Mouse (Mus musculus): ENCODE data around the gene Tmem135. TPM values are rescaled to one million over a fixed set of nuclear protein-coding genes. Genes with fewer than 3 reads are reported as not detected.

The Tmem135 gene
- polyA plus RNA-seq, 1 experiment from 2014 or later, result 19.5 TPM

DNA sequence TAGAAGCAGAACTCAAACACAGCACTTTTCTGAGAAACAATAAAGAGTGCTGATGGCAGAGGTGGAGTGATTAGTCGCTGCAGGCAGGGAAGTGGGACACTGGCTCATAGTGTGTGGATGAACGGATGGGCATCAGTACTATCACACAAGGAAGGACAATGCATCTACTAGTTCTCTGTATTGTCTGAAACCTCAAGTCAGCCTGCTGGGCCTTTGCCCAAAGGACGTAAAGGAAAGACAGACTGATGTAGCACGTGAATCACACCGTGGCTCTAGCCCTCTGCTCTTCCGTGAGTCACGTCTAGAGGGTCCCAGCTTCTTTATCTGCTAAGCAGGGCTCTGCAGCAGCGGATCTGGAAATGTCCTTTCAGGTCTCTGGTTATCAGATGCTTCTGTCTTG is 7.6 kb downstream of the Tmem135 start:
- Histone ChIP-seq H3K27me3 (replicated peaks) (no peaks in the 10 kb centered on the region), H3K9me3 (no peaks in the 10 kb centered on the region)
- 70% methylated on average over 8 of the region's 8 CpGs for WGBS

GRCm38 (mm10) chr7:89395399-89395798 is 8.6 kb downstream of the Tmem135 start:
- no peak overlapping the region for H3K9ac ChIP-seq
- H3K4me1 ChIP-seq, result no peaks in the 10 kb centered on the region
- ATAC-seq (ENCODE audit: low FRiP score, low read depth), result no peak
- H3K27ac ChIP-seq, result no peak overlapping the region
- no peak overlapping the region for H3K4me2 ChIP-seq (replicated peaks)
- WGBS, result 78% methylated on average over 1 of the region's 1 CpGs
- H3K4me3 ChIP-seq, result no peak overlapping the region
- H3K27me3 ChIP-seq (replicated peaks), result no peaks in the 10 kb centered on the region
- no peaks in the 10 kb centered on the region for H3K36me3 ChIP-seq
- H3K9me3 ChIP-seq, result no peaks in the 10 kb centered on the region

More for the DNA sequence above, 7.6 kb downstream of the Tmem135 start:
- Histone ChIP-seq H3K4me2 (replicated peaks) (no peak overlapping the region), H3K27ac (no peak overlapping the region), H3K36me3 (no peaks in the 10 kb centered on the region), H3K9ac (no peak overlapping the region), H3K4me3 (no peak overlapping the region), H3K4me1 (no peaks in the 10 kb centered on the region)
- ATAC-seq (ENCODE audit: low FRiP score, low read depth), result no peak

- Histone ChIP-seq H3K9ac (no peak overlapping the region), H3K27me3 (replicated peaks) (no peaks in the 10 kb centered on the region), H3K4me3 (no peak overlapping the region), H3K9me3 (no peaks in the 10 kb centered on the region), H3K4me1 (no peaks in the 10 kb centered on the region), H3K36me3 (no peaks in the 10 kb centered on the region), H3K4me2 (replicated peaks) (no peak overlapping the region), H3K27ac (no peak overlapping the region)
- WGBS, result 88% methylated on average over 1 of the region's 1 CpGs
- no peak for ATAC-seq (ENCODE audit: low FRiP score, low read depth)
Observed at GRCm38 (mm10) chr7:89392825-89393224, 11.2 kb downstream of the Tmem135 start.

GRCm38 (mm10) chr7:89392388-89392787 is 11.6 kb downstream of the Tmem135 start:
- Histone ChIP-seq H3K27ac (no peak overlapping the region), H3K9me3 (no peaks in the 10 kb centered on the region), H3K4me1 (no peaks in the 10 kb centered on the region), H3K36me3 (no peaks in the 10 kb centered on the region), H3K27me3 (replicated peaks) (no peaks in the 10 kb centered on the region), H3K4me3 (no peak overlapping the region), H3K9ac (no peak overlapping the region), H3K4me2 (replicated peaks) (no peak overlapping the region)
- WGBS, result 81% methylated on average over 4 of the region's 4 CpGs
- no peak for ATAC-seq (ENCODE audit: low FRiP score, low read depth)

DNA sequence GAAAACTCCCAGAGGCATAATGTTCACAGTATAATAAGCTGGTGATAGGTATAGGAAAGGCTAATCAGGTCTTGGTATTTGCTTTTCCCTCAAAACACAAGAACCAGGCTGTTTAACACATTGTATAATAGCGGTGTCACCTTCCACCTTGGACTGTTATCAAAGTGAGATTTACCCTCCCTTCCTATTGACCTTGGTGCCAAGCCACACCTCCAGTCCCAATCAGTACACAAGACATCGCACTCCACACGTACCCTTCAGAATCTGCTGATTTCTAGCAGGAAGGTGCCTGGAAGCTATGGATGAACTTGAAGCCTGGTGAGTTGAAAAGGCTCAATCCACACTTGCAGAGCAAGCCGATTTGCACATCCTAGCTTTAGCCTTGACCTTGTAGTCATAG is 12.2 kb downstream of the Tmem135 start:
- no peaks in the 10 kb centered on the region for H3K9me3 ChIP-seq
- H3K9ac ChIP-seq, result no peak overlapping the region
- H3K4me2 ChIP-seq (replicated peaks), result no peak overlapping the region
- no peak overlapping the region for H3K4me3 ChIP-seq
- 83% methylated on average over 4 of the region's 4 CpGs for WGBS
- no peaks in the 10 kb centered on the region for H3K36me3 ChIP-seq
- no peak for ATAC-seq (ENCODE audit: low FRiP score, low read depth)
- no peaks in the 10 kb centered on the region for H3K27me3 ChIP-seq (replicated peaks)
- no peaks in the 10 kb centered on the region for H3K4me1 ChIP-seq
- H3K27ac ChIP-seq, result no peak overlapping the region

DNA sequence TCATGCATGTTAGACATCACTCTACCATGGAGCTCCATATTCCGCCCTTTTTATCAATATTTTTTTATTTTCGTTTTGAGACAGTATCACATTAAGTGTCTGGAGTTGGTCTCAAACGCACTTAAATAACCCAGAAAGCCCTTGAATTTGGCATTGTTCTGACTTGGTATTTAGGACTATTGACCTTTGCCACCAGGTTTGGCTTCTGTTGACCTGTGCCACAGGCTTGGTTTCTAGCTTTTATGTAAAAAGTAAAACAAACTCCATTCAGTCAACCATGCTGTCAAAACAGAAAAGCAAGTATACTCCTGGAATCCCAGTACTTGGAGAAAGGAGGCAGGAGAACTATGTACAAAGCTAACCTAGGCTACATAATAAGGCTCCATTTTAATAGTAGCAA is 12.7 kb downstream of the Tmem135 start:
- no peaks in the 10 kb centered on the region for H3K4me1 ChIP-seq
- no peak overlapping the region for H3K4me3 ChIP-seq
- no peak overlapping the region for H3K4me2 ChIP-seq (replicated peaks)
- H3K36me3 ChIP-seq, result no peaks in the 10 kb centered on the region
- H3K9me3 ChIP-seq, result no peaks in the 10 kb centered on the region
- no peak for ATAC-seq (ENCODE audit: low FRiP score, low read depth)
- H3K9ac ChIP-seq, result no peak overlapping the region
- H3K27me3 ChIP-seq (replicated peaks), result no peaks in the 10 kb centered on the region
- 85% methylated on average over 3 of the region's 3 CpGs for WGBS
- no peak overlapping the region for H3K27ac ChIP-seq

DNA sequence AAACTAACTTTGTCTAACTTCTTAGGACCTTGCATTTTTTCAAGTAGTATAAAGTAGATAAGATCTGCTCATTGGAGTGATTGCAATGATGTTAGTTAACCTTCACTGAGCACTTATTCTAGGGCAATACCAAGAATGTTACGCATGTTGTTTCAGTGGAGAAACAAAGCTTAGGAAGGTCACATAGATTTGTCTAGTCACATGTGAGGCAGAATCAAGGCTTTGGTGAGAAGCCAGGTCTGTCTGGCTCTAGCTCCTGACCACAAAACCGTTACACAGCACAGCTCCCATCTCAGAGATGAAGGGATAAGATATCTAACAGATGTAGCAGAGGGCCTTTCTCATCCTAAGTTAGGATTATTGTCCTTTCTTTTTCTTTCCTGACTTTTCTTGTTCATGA is 13.4 kb downstream of the Tmem135 start:
- WGBS, result 72% methylated on average over 2 of the region's 2 CpGs
- ATAC-seq (ENCODE audit: low FRiP score, low read depth), result no peak

DNA sequence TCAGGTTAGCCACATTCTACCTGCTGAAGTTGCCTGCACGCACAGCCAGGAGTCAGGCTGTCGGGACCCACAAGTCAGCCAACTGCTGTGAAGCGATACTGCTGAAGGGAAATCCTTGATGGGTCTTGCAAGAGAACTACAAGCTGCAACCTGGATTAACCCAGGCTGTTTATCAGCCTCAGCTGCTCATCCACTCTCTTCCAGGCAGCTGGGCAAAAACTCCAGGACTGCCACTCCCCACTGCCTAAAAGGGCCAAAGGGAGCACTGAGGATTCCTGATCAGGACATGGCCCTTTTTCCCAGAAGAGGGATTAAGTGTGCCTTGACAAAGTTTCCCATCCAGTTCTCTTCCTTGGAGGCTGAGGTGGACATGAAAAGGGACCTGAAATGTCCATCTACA is 15.0 kb downstream of the Tmem135 start:
- 86% methylated on average over 3 of the region's 3 CpGs for whole genome bisulfite sequencing
- Histone ChIP-seq H3K9ac (no peak overlapping the region), H3K27ac (no peak overlapping the region), H3K27me3 (replicated peaks) (no peaks in the 10 kb centered on the region), H3K4me2 (replicated peaks) (no peak overlapping the region), H3K4me3 (no peak overlapping the region), H3K4me1 (no peaks in the 10 kb centered on the region), H3K36me3 (no peaks in the 10 kb centered on the region), H3K9me3 (no peaks in the 10 kb centered on the region)
- ATAC-seq (ENCODE audit: low FRiP score, low read depth), result no peak

More for the DNA sequence above, 13.4 kb downstream of the Tmem135 start:
- no peak overlapping the region for H3K4me3 ChIP-seq
- H3K4me1 ChIP-seq, result no peaks in the 10 kb centered on the region
- H3K27ac ChIP-seq, result no peak overlapping the region
- H3K9me3 ChIP-seq, result no peaks in the 10 kb centered on the region
- no peak overlapping the region for H3K4me2 ChIP-seq (replicated peaks)
- H3K9ac ChIP-seq, result no peak overlapping the region
- H3K36me3 ChIP-seq, result no peaks in the 10 kb centered on the region
- no peaks in the 10 kb centered on the region for H3K27me3 ChIP-seq (replicated peaks)

DNA sequence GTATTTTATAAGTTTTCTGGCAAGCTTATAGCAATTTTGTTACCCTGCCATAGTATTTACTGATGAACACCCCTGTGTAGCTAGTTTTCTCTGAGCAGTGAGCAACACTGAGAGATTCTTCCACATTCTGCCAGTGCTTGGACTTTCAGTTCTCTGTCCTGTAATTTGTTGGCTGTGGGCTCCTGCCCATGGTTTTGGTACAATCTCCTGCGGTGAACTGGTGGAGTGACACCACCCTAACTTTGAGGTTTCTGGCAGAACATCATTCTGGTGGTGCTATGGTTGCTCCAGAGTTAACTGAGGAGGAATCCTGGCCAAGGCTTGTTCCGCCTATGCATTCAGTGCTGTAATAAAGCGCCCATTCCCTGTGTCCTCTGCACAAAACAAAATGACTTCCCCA is 21.1 kb downstream of the Tmem135 start:
- WGBS, result 93% methylated on average over 3 of the region's 3 CpGs
- ATAC-seq (ENCODE audit: low FRiP score, low read depth), result no peak
- Histone ChIP-seq H3K36me3 (no peaks in the 10 kb centered on the region), H3K4me2 (replicated peaks) (no peak overlapping the region), H3K4me3 (no peak overlapping the region), H3K9me3 (no peaks in the 10 kb centered on the region), H3K27me3 (replicated peaks) (no peaks in the 10 kb centered on the region), H3K4me1 (no peaks in the 10 kb centered on the region), H3K27ac (no peak overlapping the region), H3K9ac (no peak overlapping the region)

DNA sequence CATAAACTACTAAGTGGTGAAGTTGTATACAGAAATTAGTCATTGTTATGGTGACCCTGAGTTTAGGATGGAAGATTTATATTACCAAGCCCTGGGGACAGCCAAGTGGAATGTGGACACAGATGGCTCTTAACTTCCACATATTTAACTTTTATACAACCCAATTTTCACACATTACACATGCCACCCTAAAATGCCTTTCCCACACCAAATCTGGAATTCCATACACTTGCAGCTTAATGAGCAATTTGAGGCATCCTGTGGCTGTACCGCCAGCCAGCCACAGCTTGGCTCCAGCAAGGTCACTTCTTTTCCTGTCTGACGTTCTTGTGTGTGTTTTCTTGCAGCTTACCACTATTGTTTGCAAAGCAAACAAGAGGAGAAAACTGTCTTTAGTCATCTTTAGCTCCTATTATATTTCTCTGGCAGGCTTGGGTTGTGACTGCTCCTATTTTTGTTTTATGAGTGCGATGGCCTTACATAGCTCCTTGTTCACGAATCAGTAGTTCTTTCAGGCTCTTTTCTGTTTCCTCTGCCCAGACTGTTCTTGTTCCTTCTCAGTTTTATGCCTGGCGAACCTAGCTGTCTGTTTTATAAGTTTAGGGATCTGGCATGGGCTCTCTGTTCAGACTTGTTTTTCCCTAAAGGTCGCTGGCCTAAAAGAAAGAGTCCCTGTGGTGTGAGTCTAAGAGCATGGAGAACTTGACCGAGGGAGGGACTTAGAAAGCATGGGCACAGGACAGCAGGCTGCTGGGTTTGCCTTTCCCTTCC is 22.9 kb downstream of the Tmem135 start:
- Histone ChIP-seq H3K27ac (no peak overlapping the region), H3K4me2 (replicated peaks) (no peak overlapping the region), H3K9ac (no peak overlapping the region), H3K4me3 (no peak overlapping the region), H3K36me3 (no peaks in the 10 kb centered on the region), H3K27me3 (replicated peaks) (no peaks in the 10 kb centered on the region), H3K9me3 (no peaks in the 10 kb centered on the region), H3K4me1 (no peaks in the 10 kb centered on the region)
- 41% methylated on average over 7 of the region's 7 CpGs for WGBS
- ATAC-seq (ENCODE audit: low FRiP score, low read depth), result no peak

GRCm38 (mm10) chr7:89371623-89372295 is 32.3 kb downstream of the Tmem135 start:
- ATAC-seq (ENCODE audit: low FRiP score, low read depth), result no peak
- WGBS, result 75% methylated on average over 6 of the region's 6 CpGs

GRCm38 (mm10) chr7:89370917-89371316 is 33.1 kb downstream of the Tmem135 start:
- no peak overlapping the region for H3K27ac ChIP-seq
- H3K27me3 ChIP-seq (replicated peaks), result no peaks in the 10 kb centered on the region
- H3K4me1 ChIP-seq, result no peaks in the 10 kb centered on the region
- H3K4me3 ChIP-seq, result no peak overlapping the region
- no peak overlapping the region for H3K4me2 ChIP-seq (replicated peaks)
- H3K9me3 ChIP-seq, result no peaks in the 10 kb centered on the region
- WGBS, result 63% methylated on average over 1 of the region's 1 CpGs
- H3K9ac ChIP-seq, result no peak overlapping the region
- no peak for ATAC-seq (ENCODE audit: low FRiP score, low read depth)
- H3K36me3 ChIP-seq, result no peaks in the 10 kb centered on the region

More at GRCm38 (mm10) chr7:89371623-89372295, 32.3 kb downstream of the Tmem135 start:
- Histone ChIP-seq H3K27ac (no peak overlapping the region), H3K4me2 (replicated peaks) (no peak overlapping the region), H3K36me3 (no peaks in the 10 kb centered on the region), H3K4me1 (no peaks in the 10 kb centered on the region), H3K27me3 (replicated peaks) (no peaks in the 10 kb centered on the region), H3K9ac (no peak overlapping the region), H3K9me3 (no peaks in the 10 kb centered on the region), H3K4me3 (no peak overlapping the region)

DNA sequence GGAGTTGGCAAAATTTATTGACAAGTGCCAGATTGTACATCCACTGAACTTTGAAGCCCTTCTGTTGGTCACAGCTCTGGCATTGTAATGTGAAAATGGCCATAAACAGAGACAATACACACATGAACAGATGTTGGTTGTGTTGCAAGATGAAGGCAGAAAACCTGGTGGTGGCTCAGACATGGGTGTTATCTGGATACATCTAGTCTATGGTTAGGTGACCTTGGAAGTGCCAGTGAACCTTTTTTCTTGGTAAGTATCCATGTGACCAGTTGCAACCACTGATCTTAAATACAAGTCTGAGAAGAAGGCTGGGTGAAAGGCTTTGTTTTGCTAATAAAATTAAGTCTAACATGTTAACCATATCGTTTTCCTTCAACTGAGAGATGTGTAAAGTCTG is 33.9 kb downstream of the Tmem135 start:
- Histone ChIP-seq H3K27me3 (replicated peaks) (no peaks in the 10 kb centered on the region), H3K36me3 (no peaks in the 10 kb centered on the region), H3K4me3 (no peak overlapping the region), H3K9me3 (no peaks in the 10 kb centered on the region), H3K4me1 (no peaks in the 10 kb centered on the region), H3K4me2 (replicated peaks) (no peak overlapping the region), H3K27ac (no peak overlapping the region), H3K9ac (no peak overlapping the region)
- ATAC-seq (ENCODE audit: low FRiP score, low read depth), result no peak
- 78% methylated on average over 1 of the region's 1 CpGs for WGBS

Data from neural tube, embryonic 12.5 days (tissue).